Mouse (Mus musculus) olfactory bulb, adult 2 months (tissue): ENCODE measurements around the gene Krtap1-3.
"Not testable (repeated sequence)": the region's sequence is repeated elsewhere in the genome, so short reads cannot be mapped to it uniquely, and the experiment has no call there.

Experiments used
- CTCF ChIP-seq: fragments of 200-500 bp; IDR thresholded peaks from 2 replicates; pipeline ENCODE4 v1.5.1; 2012; ENCODE audit warnings: low read depth, mild to moderate bottlenecking, low read length, moderate library complexity; ENCODE audit not compliant: insufficient read depth
- POLR2A ChIP-seq: fragments of 200-500 bp; IDR thresholded peaks from 2 replicates; pipeline ENCODE4 v1.6.1; 2012; ENCODE audit warnings: mild to moderate bottlenecking, low read depth, low read length, moderate library complexity; ENCODE audit not compliant: insufficient read depth

DNA sequence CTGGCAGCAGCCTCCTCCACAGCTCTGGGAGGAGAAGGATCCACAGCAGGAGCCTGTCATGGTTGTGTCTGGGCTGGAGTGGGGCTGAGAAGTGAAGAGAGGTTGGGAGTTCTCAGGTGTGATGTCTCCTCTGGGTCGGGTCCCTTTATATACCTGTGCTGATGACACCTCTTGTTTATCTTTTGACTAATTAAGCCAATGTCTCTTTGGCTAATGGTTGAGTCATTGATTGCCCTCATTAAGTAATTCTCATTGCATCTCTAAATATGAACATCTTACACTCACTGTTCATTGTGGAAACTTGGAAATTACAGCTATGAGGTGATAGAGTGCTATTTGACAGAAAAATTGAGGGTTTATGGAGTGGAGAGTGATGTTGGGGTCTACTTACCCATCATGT, 12.1 kb upstream of the Krtap1-3 start, which contains the start of gene Gm11938:
- TF ChIP-seq CTCF, POLR2A: not testable (repeated sequence)
